Mouse (Mus musculus): ENCODE measurements around the gene Prkra.
A peak's percentile ranks its signal among the peaks of the same experiment; 100 is the strongest.
"Not testable (repeated sequence)": the region's sequence is repeated elsewhere in the genome, so short reads cannot be mapped to it uniquely, and the experiment has no call there.

Gene Prkra

GRCm38 (mm10) chr2:76654646-76655045 lies 6.8 kb upstream of the Prkra start:
- no peak for DNase-seq

GRCm38 (mm10) chr2:76653070-76653469 lies 5.3 kb upstream of the Prkra start:
- DNase-seq = no peak

GRCm38 (mm10) chr2:76648666-76649141 lies 889 bp upstream of the Prkra start:
- DNase-seq = no peak

- no peak for DNase-seq
Observed at GRCm38 (mm10) chr2:76647441-76647869, 360 bp downstream of the Prkra start.

GRCm38 (mm10) chr2:76643801-76644200 lies 4.0 kb downstream of the Prkra start:
- DNase-seq = no peak

- DNase-seq = no peak
Observed at GRCm38 (mm10) chr2:76639637-76640036, 8.2 kb downstream of the Prkra start.

- DNase-seq = no peak
Observed at GRCm38 (mm10) chr2:76631600-76631999, 16.2 kb downstream of the Prkra start.

GRCm38 (mm10) chr2:76630293-76630692 lies 17.5 kb downstream of the Prkra start:
- DNase-seq = no peak

- not testable (repeated sequence) for DNase-seq
Observed at GRCm38 (mm10) chr2:76622316-76622715, 25.5 kb downstream of the Prkra start.

- no peak for DNase-seq
Observed at GRCm38 (mm10) chr2:76621724-76622123, 26.1 kb downstream of the Prkra start.

- no peak for DNase-seq
Observed at GRCm38 (mm10) chr2:76620188-76620587, 27.6 kb downstream of the Prkra start.

- peak; percentile 11 for DNase-seq
Observed at GRCm38 (mm10) chr2:76618078-76618477, 29.7 kb downstream of the Prkra start.

GRCm38 (mm10) chr2:76611996-76612395 lies 35.8 kb downstream of the Prkra start:
- DNase-seq = no peak

- no peak for DNase-seq
Observed at GRCm38 (mm10) chr2:76610326-76611104, 37.3 kb downstream of the Prkra start.

GRCm38 (mm10) chr2:76606704-76607103 lies 41.1 kb downstream of the Prkra start:
- no peak for DNase-seq

GRCm38 (mm10) chr2:76602256-76602655 lies 45.6 kb downstream of the Prkra start:
- no peak for DNase-seq

- no peak for DNase-seq
Observed at GRCm38 (mm10) chr2:76599214-76599613, 48.6 kb downstream of the Prkra start.

- no peak for DNase-seq
Observed at GRCm38 (mm10) chr2:76597521-76597920, 50.3 kb downstream of the Prkra start.

- no peak for DNase-seq
Observed at GRCm38 (mm10) chr2:76592401-76592924, 55.4 kb downstream of the Prkra start.

- DNase-seq = no peak
Observed at GRCm38 (mm10) chr2:76590221-76590620, 57.6 kb downstream of the Prkra start.

- no peak for DNase-seq
Observed at GRCm38 (mm10) chr2:76586906-76587305, 60.9 kb downstream of the Prkra start.

GRCm38 (mm10) chr2:76585090-76585489 lies 62.7 kb downstream of the Prkra start:
- no peak for DNase-seq

All from thymus, postnatal 14 days (tissue).